Mouse (Mus musculus): ENCODE measurements around the gene Retnlg. TPM values are rescaled to one million over a fixed set of nuclear protein-coding genes. Genes with fewer than 3 reads are reported as not detected.

Gene Retnlg
- polyA plus RNA-seq, 1 experiment from 2014 or later = 0.91 TPM

DNA sequence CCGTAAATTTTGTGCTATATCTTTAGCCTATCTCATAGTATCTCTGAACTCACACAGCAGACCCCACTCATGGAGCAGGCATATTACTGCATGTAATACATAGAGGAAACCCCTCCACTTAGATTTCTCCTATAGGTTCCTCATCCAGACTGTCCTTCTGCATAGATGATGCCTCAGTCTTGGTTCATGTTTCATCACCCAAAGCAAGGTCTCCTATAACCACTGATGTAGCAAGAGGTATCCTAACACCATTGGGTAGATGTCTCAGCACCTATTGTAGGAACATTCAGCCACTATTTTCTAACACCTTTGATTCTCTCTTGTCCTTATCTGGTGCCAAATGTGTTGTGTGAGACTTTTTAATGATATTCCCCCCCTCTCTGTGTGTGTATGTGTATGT, 667 bp upstream of the Retnlg start:
- 84% methylated on average over 1 of the region's 1 CpGs for whole genome bisulfite sequencing
- Histone ChIP-seq H3K9me3 (no peaks in the 10 kb centered on the region), H3K4me2 (no peak overlapping the region), H3K36me3 (no peaks in the 10 kb centered on the region), H3K27me3 (no peaks in the 10 kb centered on the region), H3K27ac (no peak overlapping the region), H3K4me3 (no peak overlapping the region), H3K9ac (no peak overlapping the region), H3K4me1 (no peaks in the 10 kb centered on the region)
- no peak for ATAC-seq (ENCODE audit: borderline replicate concordance, extremely low read depth, low FRiP score, low TSS enrichment)

DNA sequence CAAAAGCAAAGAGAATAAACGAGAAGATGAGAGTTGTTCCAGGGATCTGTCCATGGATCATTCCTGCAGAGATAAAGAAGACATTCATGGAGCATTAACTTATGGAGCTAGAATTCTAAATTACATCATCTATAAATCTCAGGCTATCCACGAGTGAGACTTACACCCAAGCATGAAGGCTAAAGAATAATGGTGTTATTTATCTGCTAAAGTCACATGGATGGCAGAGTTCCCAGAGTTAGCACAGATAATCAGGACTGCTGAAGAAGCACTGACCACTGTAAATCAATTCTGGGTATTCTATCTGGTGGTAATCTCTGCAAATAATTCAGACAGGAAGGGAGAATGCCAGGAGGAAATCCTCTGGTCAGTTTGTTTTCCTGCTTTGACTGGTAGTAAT, 18.3 kb downstream of the Retnlg start:
- Histone ChIP-seq H3K4me2 (no peak overlapping the region), H3K9me3 (no peaks in the 10 kb centered on the region), H3K36me3 (no peaks in the 10 kb centered on the region), H3K4me1 (no peaks in the 10 kb centered on the region), H3K27me3 (no peaks in the 10 kb centered on the region), H3K9ac (no peak overlapping the region), H3K27ac (no peak overlapping the region), H3K4me3 (no peak overlapping the region)
- WGBS = 31% methylated on average over 2 of the region's 2 CpGs
- no peak for ATAC-seq (ENCODE audit: borderline replicate concordance, extremely low read depth, low FRiP score, low TSS enrichment)

- Histone ChIP-seq H3K27ac (no peak overlapping the region), H3K27me3 (no peaks in the 10 kb centered on the region), H3K4me1 (no peaks in the 10 kb centered on the region), H3K9me3 (no peaks in the 10 kb centered on the region), H3K4me3 (no peak overlapping the region), H3K4me2 (no peak overlapping the region), H3K9ac (no peak overlapping the region), H3K36me3 (no peaks in the 10 kb centered on the region)
- 54% methylated on average over 1 of the region's 1 CpGs for WGBS
- no peak for ATAC-seq (ENCODE audit: borderline replicate concordance, extremely low read depth, low FRiP score, low TSS enrichment)
Observed at GRCm38 (mm10) chr16:48899868-48900267, 27.4 kb downstream of the Retnlg start.

- Histone ChIP-seq H3K36me3 (no peaks in the 10 kb centered on the region), H3K27ac (no peak overlapping the region), H3K9me3 (no peaks in the 10 kb centered on the region), H3K4me1 (no peaks in the 10 kb centered on the region), H3K4me2 (no peak overlapping the region), H3K4me3 (no peak overlapping the region), H3K27me3 (no peaks in the 10 kb centered on the region), H3K9ac (no peak overlapping the region)
- no peak for ATAC-seq (ENCODE audit: borderline replicate concordance, extremely low read depth, low FRiP score, low TSS enrichment)
- WGBS = 67% methylated on average over 1 of the region's 1 CpGs
Observed at GRCm38 (mm10) chr16:48911184-48911583, 38.8 kb downstream of the Retnlg start.

- Histone ChIP-seq H3K4me2 (no peak overlapping the region), H3K36me3 (no peaks in the 10 kb centered on the region), H3K4me1 (no peaks in the 10 kb centered on the region), H3K9ac (no peak overlapping the region), H3K4me3 (no peak overlapping the region), H3K9me3 (no peaks in the 10 kb centered on the region), H3K27me3 (no peaks in the 10 kb centered on the region), H3K27ac (no peak overlapping the region)
- 91% methylated on average over 3 of the region's 3 CpGs for WGBS
- ATAC-seq (ENCODE audit: borderline replicate concordance, extremely low read depth, low FRiP score, low TSS enrichment) = no peak
Observed at GRCm38 (mm10) chr16:48913206-48913605, 40.8 kb downstream of the Retnlg start.

- no peak overlapping the region for H3K4me2 ChIP-seq
- H3K9ac ChIP-seq = no peak overlapping the region
- H3K36me3 ChIP-seq = peaks cover 31% of the 10 kb centered on the region
- H3K4me3 ChIP-seq = no peak overlapping the region
- H3K27me3 ChIP-seq = no peaks in the 10 kb centered on the region
- WGBS = 64% methylated on average over 1 of the region's 1 CpGs
- no peaks in the 10 kb centered on the region for H3K9me3 ChIP-seq
- ATAC-seq (ENCODE audit: borderline replicate concordance, extremely low read depth, low FRiP score, low TSS enrichment) = no peak
- H3K27ac ChIP-seq = no peak overlapping the region
- no peaks in the 10 kb centered on the region for H3K4me1 ChIP-seq
Observed at GRCm38 (mm10) chr16:48923724-48924123, 51.3 kb downstream of the Retnlg start.

Other genes with a start within 250 kb of the Retnlg start
- gene Trat1, start 100.6 kb upstream of the Retnlg start, polyA plus RNA-seq (2015; fragmentation: Nextera tagmentation; extraction: Ambion mirVana) = 0.18 and 0.46 TPM in 2 replicates
- 0.33 and 0.45 TPM in 2 replicates for gene Retnlb, start 55.8 kb upstream of the Retnlg start, polyA plus RNA-seq (2015; fragmentation: Nextera tagmentation; extraction: Ambion mirVana)
- gene Retnla, start 30.1 kb upstream of the Retnlg start, polyA plus RNA-seq (2015; fragmentation: Nextera tagmentation; extraction: Ambion mirVana) = 14.3 and 22.5 TPM in 2 replicates
- gene Dzip3, start 121.5 kb downstream of the Retnlg start, polyA plus RNA-seq (2015; fragmentation: Nextera tagmentation; extraction: Ambion mirVana) = 30.6 and 31.8 TPM in 2 replicates
- 37.3 and 38.9 TPM in 2 replicates for gene Cip2a, start 121.6 kb downstream of the Retnlg start, polyA plus RNA-seq (2015; fragmentation: Nextera tagmentation; extraction: Ambion mirVana)
- gene Myh15, start 184.9 kb downstream of the Retnlg start, polyA plus RNA-seq (2015; fragmentation: Nextera tagmentation; extraction: Ambion mirVana) = not detected in 2 replicates

Data from lung, embryonic 15.5 days (tissue).